Mouse (Mus musculus): ENCODE data around the gene Fcgrt. TPM values are rescaled to one million over a fixed set of nuclear protein-coding genes. Genes with fewer than 3 reads are reported as not detected.

Gene Fcgrt
- polyA plus RNA-seq, 1 experiment from 2014 or later = 7.8 TPM

DNA sequence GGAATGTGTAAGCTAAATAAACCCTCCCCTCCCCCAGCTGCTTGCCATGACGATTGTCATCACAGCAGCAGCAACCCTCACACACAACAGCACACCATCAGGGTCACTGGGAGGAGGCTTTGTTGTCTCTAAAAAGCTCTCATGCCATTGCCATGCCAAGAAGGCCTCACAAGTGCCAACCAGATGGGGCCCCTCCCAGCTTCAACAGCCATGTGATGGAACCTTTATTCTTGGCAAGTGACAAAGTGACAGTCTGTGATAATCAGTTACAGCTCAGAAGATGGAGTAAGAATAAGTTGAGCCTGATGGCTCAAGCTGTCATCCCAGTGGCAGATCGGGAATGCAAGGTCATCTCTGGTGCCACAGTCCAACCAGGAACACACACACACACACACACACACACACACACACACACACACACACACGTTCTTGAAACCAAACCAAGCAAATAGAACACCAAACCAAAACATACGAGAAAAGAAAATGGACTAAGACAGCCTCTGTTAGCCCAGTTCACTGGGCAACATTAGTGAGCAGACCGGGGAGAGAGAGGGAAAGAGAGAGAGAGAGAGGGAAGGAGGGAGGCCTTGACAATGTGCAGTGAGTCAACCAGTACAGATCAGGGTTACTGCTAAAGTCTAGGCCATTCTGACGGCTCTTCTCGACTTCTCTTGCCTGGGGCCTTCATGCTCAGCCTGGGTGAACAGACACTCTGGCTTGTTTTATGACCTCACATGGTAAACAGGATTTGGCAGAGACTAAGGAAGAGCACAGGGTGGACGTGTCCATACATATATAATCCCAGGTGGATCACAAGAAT lies 36.5 kb upstream of the Fcgrt start:
- no peak overlapping the region for H3K27ac ChIP-seq
- 83% methylated on average over 8 of the region's 8 CpGs for WGBS
- no peak overlapping the region for H3K4me3 ChIP-seq
- H3K9me3 ChIP-seq (replicated peaks) = no peaks in the 10 kb centered on the region
- no peak for DNase-seq (ENCODE audit: low spot score)
- H3K4me1 ChIP-seq = peaks cover 13% of the 10 kb centered on the region
- peaks cover 23% of the 10 kb centered on the region for H3K27me3 ChIP-seq (ENCODE audit: low read depth, poor library complexity, severe bottlenecking)
- peaks cover 41% of the 10 kb centered on the region for H3K36me3 ChIP-seq

DNA sequence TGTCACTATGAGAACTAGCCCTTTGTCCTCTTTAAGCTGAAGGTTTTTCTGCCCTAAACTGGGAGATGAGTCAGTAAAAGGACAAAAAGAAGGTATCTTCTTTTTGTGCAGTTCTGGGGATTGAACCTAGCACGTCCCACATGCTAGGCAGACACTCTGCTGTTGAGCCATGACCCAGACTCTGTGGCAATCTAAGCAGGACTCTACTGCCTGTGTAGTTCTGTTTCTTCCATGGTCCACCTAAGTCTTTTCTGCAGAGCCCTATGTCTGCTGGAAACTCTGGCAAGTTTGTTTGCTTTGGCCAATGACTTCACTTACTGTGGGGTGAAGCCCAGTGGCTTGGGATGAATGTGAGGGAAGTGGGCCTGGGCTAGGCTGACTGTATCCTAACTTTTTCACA lies 34.8 kb upstream of the Fcgrt start:
- Histone ChIP-seq H3K27me3 (ENCODE audit: low read depth, poor library complexity, severe bottlenecking) (peaks cover 36% of the 10 kb centered on the region), H3K27ac (no peak overlapping the region), H3K4me1 (peaks cover 13% of the 10 kb centered on the region), H3K36me3 (peaks cover 24% of the 10 kb centered on the region), H3K4me3 (no peak overlapping the region), H3K9me3 (replicated peaks) (no peaks in the 10 kb centered on the region)
- 80% methylated on average over 1 of the region's 1 CpGs for WGBS
- DNase-seq (ENCODE audit: low spot score) = no peak

DNA sequence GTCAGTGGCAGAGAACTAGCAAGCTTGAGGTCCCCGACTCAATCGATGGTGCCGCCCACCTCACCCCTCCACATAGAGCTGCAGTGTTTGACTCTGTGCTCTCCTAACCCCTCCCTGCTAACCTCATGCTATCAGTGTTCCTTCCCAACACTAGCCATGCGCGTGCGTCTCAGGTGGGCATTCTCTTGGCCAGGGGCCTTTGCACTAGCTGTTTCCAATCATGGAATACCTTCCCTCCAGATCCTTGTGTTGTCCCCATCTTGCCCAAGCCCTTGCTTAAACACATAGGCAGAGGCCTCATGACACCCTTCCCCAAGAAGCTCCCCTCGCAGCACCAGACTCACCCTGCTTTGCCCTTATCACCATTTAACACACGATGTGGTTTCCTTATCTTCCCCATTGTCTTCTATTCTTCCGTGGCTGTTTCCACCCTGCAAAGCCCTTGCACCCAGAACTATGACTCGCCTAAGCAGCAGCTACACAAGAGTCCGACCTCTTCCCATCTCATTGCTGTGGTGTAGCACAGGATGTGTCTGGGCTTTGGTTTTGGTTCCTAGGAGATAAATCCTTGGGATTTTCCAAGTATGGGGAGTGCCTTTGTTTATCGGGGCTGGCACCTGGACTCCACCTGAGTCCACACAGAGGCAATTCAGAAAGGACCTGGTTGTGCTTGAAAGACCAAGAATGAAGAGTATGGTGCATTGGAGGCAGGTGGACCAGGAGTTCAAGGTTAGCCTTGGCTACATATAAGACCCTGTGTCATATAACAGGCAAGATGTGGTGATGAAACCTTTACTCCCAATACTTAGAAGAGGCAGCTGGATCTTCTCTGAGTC lies 33.7 kb upstream of the Fcgrt start:
- WGBS = 82% methylated on average over 12 of the region's 12 CpGs
- H3K27ac ChIP-seq = no peak overlapping the region
- H3K4me3 ChIP-seq = no peak overlapping the region
- H3K4me1 ChIP-seq = peaks cover 13% of the 10 kb centered on the region
- peaks cover 36% of the 10 kb centered on the region for H3K27me3 ChIP-seq (ENCODE audit: low read depth, poor library complexity, severe bottlenecking)
- peaks cover 15% of the 10 kb centered on the region for H3K36me3 ChIP-seq
- DNase-seq (ENCODE audit: low spot score) = no peak
- no peaks in the 10 kb centered on the region for H3K9me3 ChIP-seq (replicated peaks)

DNA sequence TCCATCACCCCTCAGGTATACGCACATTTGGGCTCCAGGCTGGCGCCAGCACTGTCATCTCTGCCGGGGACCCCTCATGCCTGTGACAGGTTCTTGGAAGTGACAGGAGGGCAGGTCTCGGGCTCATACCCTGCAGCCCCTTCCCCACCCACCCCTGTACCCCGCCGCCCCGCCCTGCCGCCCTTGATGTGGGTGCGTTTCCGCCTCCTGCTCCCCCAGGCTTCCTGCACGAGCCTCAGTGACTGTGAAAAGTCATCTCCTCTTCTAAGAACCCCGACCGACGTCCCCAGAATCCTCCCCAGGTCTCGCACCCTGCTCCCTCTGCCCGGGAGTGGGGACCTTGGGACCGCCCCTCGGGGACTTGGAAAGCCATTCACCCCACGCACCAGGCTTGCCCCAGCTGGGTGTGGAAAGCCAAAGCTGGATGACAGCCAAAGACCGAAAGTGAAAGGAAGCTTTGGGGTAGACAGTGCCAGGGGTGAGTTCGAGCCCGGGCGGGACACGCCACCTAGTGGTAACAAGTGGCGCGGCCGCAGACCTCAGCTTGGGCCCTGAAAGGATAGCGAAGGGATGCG lies 32.4 kb upstream of the Fcgrt start, which contains the start of the genes Gm45713 and Flt3l:
Gene Gm45713 (minus strand): TSS at position 239 of the 575 bp plus-strand sequence.
Gene Flt3l (minus strand): TSS at position 440 of the 575 bp plus-strand sequence.
- H3K36me3 ChIP-seq = 0 out of 2 replicates have a peak, but pooled peaks cover 4% of the 10 kb centered on the region
- DNase-seq (ENCODE audit: low spot score) = peak; percentile 88
- peaks cover 13% of the 10 kb centered on the region for H3K4me1 ChIP-seq
- no peaks in the 10 kb centered on the region for H3K9me3 ChIP-seq (replicated peaks)
- peaks cover 36% of the 10 kb centered on the region for H3K27me3 ChIP-seq (ENCODE audit: low read depth, poor library complexity, severe bottlenecking)
- peak within 1 kb of the TSS; percentile 57 for H3K4me3 ChIP-seq
- 2% methylated on average over 29 of the region's 29 CpGs for WGBS
- peak within 1 kb of the TSS; percentile 56 for H3K27ac ChIP-seq

DNA sequence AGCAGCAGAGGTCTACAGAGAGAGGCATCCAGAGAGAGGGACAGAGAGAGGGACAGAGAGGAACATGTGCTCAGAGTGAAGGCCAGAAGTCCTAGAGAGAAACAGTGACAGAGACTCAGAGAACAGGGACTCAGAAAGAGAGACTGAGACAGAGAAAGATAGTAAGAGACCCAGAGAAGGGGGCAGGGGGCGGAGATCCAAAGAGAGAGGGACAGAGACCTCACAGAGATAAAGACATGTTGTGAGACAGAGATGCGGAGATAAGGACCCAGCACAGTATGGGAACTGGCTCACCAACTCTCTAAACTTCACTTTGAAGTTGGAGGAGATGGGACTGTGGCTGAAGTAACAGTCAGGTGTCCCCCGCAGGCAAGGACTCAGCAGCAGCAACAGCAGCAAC lies 31.7 kb upstream of the Fcgrt start:
- H3K27me3 ChIP-seq (ENCODE audit: low read depth, poor library complexity, severe bottlenecking) = peaks cover 36% of the 10 kb centered on the region
- WGBS = 72% methylated on average over 3 of the region's 3 CpGs
- DNase-seq (ENCODE audit: low spot score) = no peak
- 0 out of 2 replicates have a peak overlapping the region, but pooled peaks have one; percentile 11 for H3K27ac ChIP-seq
- no peaks in the 10 kb centered on the region for H3K9me3 ChIP-seq (replicated peaks)
- peak overlapping the region; percentile 57 for H3K4me3 ChIP-seq
- H3K4me1 ChIP-seq = peaks cover 13% of the 10 kb centered on the region
- 0 out of 2 replicates have a peak, but pooled peaks cover 4% of the 10 kb centered on the region for H3K36me3 ChIP-seq

DNA sequence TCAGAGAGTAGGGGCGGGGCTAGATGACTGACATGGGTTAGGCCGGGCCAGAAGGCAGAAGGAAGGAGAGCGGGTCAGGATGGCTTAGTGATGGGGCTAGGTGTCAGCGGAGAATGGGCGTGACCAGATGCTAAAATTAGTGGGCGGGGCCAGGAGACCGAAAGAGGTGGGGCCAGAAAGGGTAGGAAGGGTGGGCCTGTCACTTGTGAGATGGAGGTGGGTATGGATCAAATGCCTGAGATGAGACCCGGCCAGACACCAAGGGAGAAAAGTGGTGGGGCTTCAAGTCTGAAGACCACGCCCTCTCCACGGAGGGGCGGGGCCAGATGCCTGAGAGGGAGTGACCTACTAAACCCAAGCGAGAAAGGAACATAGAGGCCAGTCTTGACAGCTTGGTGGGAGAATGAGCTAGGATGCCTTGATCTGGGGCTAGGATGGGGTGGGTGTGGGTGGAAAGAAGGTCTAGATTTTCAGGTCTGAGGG lies 30.9 kb upstream of the Fcgrt start:
- H3K4me1 ChIP-seq = peaks cover 18% of the 10 kb centered on the region
- 5% methylated on average over 12 of the region's 12 CpGs for WGBS
- no peak overlapping the region for H3K27ac ChIP-seq
- 0 out of 2 replicates have a peak, but pooled peaks cover under 1% of the 10 kb centered on the region for H3K36me3 ChIP-seq
- DNase-seq (ENCODE audit: low spot score) = no peak
- peaks cover 36% of the 10 kb centered on the region for H3K27me3 ChIP-seq (ENCODE audit: low read depth, poor library complexity, severe bottlenecking)
- H3K4me3 ChIP-seq = peak overlapping the region; percentile 2; the same call in 1 of the 2 replicates
- H3K9me3 ChIP-seq (replicated peaks) = no peaks in the 10 kb centered on the region

DNA sequence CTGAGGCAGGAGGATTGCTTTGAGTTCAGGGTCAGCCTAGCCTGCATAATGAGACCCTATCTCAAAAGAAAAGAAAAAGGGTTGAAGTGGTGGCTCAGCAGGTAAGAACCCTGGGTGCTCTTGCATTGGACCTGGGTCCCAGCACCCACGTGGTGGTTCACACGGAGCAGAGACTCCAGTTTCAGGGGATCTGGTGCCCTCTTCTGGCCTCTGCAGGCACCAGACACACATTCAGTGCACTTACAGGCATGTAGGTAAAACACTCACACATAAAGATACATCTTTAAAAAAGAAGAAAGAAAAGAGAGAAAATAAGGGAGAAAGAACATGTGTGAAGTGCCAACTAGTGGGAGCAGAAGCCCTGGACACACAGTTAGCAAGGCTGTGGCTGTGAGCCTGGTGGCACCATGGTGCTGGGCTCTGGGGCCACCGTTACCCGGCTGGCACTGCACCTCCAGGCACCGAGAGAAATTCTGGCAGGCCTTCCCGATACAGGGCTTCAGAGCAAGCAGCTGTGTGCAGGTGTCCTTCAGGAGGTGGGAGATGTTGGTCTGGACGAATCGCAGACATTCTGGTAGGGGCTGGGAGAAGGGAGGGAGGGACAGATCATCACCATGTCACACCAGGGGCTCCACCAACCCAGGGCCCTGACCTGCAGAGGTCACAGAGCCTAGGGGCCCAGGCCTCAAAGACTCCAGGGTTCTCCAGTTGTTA lies 30.0 kb upstream of the Fcgrt start:
- Histone ChIP-seq H3K9me3 (replicated peaks) (no peaks in the 10 kb centered on the region), H3K4me3 (no peak overlapping the region), H3K27me3 (ENCODE audit: low read depth, poor library complexity, severe bottlenecking) (peaks cover 36% of the 10 kb centered on the region), H3K36me3 (no peaks in the 10 kb centered on the region), H3K27ac (no peak overlapping the region), H3K4me1 (peaks cover 22% of the 10 kb centered on the region)
- DNase-seq (ENCODE audit: low spot score) = no peak
- 76% methylated on average over 8 of the region's 8 CpGs for WGBS

DNA sequence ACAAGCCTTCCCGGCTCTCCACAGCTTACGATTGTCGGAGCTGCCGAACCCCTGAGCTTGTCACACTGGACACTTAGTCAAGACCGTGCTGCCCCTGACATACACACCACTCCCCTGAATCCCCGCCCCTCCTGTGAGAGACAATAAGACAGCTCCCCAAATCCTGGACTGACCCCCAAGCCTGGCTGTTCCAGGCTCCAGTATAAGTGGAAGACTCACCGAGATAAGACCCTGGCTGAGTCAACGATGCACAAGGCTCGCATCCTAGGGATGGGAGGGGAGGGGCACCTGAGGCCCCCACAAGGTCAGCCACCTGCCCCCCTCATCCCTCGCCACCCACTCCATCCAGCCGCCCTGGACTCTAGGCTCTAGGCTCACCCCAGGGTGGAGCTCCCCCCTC lies 28.2 kb upstream of the Fcgrt start:
- WGBS = 88% methylated on average over 11 of the region's 11 CpGs
- no peak overlapping the region for H3K27ac ChIP-seq

DNA sequence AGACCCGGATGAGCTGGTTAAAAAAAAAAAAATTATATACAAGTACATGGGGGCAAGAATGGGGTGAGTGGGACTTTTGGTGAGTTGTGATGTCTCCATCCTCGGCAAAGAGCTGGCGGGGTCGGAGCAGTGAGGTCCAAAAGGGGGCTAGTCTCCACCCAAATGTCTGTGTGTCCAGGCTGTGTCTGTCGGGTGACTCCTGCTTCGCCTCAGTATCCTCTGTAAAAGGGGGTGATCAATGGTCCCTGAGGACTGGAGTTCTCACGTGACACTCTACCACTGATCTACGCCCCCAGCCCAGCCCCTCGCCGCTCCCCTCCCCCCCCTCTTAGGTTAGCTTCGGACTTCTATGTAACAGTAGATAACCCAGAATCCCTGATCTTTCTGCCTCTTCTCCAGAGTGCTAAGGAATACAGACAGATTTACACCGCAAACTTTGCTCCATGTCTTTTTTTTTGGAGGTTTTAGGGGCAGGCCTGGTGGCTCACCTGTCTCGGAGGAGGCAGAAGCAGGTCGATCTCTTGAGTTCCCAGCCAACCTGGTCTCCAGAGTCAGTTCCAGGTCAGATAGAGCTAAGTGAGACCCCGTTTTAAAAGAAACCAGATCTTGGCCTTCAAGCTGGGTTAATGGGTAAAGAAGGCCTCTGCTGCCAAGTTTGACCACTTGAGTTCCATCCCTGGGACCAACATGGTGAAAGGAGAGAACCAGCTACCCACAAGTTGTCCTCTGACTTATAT lies 26.3 kb upstream of the Fcgrt start:
- peaks cover 12% of the 10 kb centered on the region for H3K27me3 ChIP-seq (ENCODE audit: low read depth, poor library complexity, severe bottlenecking)
- peak overlapping the region; percentile 97 for H3K27ac ChIP-seq
- no peaks in the 10 kb centered on the region for H3K9me3 ChIP-seq (replicated peaks)
- WGBS = 54% methylated on average over 15 of the region's 15 CpGs
- H3K4me3 ChIP-seq = peak overlapping the region; percentile 75
- DNase-seq (ENCODE audit: low spot score) = no peak
- peaks cover 34% of the 10 kb centered on the region for H3K4me1 ChIP-seq
- H3K36me3 ChIP-seq = peaks cover 30% of the 10 kb centered on the region

More for the DNA sequence above, 28.2 kb upstream of the Fcgrt start:
- peaks cover 28% of the 10 kb centered on the region for H3K4me1 ChIP-seq
- H3K27me3 ChIP-seq (ENCODE audit: low read depth, poor library complexity, severe bottlenecking) = peaks cover 25% of the 10 kb centered on the region
- no peak for DNase-seq (ENCODE audit: low spot score)
- H3K9me3 ChIP-seq (replicated peaks) = no peaks in the 10 kb centered on the region
- H3K4me3 ChIP-seq = no peak overlapping the region
- peaks cover 11% of the 10 kb centered on the region for H3K36me3 ChIP-seq

DNA sequence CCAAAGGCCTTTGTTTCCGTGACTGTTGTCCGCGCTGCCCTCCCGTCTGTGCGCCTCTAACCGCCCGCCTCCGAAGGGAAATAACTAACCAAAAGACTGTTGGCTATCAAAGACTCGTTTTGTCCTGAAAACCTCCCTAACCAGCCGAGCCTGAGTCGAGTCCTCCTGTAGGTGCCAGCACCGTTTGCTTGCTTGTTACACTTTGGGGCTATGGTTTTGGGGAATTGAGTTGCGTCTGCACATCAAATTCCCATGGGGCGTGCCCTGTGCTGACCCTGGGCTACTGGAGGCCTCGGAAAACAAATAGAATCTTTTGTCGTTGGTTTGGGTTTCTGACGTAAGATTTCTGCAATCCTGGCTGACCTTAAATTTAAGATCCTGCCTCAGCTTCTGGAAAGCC lies 25.7 kb upstream of the Fcgrt start:
- under 1% methylated on average over 17 of the region's 17 CpGs for WGBS
- Histone ChIP-seq H3K4me1 (peaks cover 39% of the 10 kb centered on the region), H3K9me3 (replicated peaks) (no peaks in the 10 kb centered on the region), H3K4me3 (peak overlapping the region; percentile 75), H3K27ac (peak overlapping the region; percentile 97), H3K36me3 (peaks cover 32% of the 10 kb centered on the region), H3K27me3 (ENCODE audit: low read depth, poor library complexity, severe bottlenecking) (peaks cover 5% of the 10 kb centered on the region)
- DNase-seq (ENCODE audit: low spot score) = no peak

DNA sequence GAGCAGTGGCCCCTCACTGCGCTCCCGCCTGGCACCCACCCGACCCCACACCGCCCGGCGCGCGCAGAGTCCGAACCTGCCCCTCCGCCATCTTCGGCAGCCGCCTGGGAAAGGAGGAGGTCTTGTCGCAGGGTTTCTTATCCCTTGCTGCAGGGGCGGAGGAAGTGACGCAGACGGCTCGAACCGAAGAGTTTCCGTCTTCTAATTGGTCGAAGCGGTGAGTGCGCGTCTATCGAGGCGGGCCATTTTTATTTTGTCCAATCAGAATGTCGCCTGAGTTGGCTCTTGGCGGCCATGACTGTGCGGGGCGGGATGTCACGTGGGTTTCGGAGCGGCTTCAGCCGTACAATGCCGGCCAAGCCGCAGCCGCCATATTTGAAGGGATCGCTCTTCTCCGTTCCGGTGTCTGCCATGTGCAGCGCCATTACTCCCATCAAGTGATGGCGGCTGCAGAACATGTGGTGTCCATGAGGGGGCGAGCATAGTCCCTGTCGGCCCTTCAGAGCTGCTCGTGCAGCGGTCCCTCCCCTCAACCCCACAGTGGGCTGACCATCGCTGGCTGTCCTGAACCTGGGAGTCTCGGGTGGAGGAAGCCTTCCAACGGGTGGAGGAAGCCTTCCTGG lies 25.1 kb upstream of the Fcgrt start, which contains the start of gene Rpl13a:
Gene Rpl13a (minus strand): TSS at position 138 of the 623 bp plus-strand sequence.
- peak within 1 kb of the TSS; percentile 75 for H3K4me3 ChIP-seq
- H3K9me3 ChIP-seq (replicated peaks) = no peaks in the 10 kb centered on the region
- peak; percentile 95 for DNase-seq (ENCODE audit: low spot score)
- peak within 1 kb of the TSS; percentile 97 for H3K27ac ChIP-seq
- peaks cover 39% of the 10 kb centered on the region for H3K4me1 ChIP-seq
- WGBS = under 1% methylated on average over 48 of the region's 48 CpGs
- H3K36me3 ChIP-seq = peaks cover 32% of the 10 kb centered on the region
- no peaks in the 10 kb centered on the region for H3K27me3 ChIP-seq (ENCODE audit: low read depth, poor library complexity, severe bottlenecking)

Measured in limb, embryonic 10.5 days (tissue).